Mouse (Mus musculus): ENCODE measurements around the gene Tacr2. TPM values are rescaled to one million over a fixed set of nuclear protein-coding genes. Genes with fewer than 3 reads are reported as not detected.

Gene Tacr2
- polyA plus RNA-seq, 1 experiment from 2014 or later = not detected

- H3K4me3 ChIP-seq = no peak overlapping the region
- no peak overlapping the region for H3K27ac ChIP-seq
- DNase-seq (ENCODE audit: low spot score) = no peak
- no peaks in the 10 kb centered on the region for H3K36me3 ChIP-seq
- H3K27me3 ChIP-seq (ENCODE audit: low read depth, poor library complexity, severe bottlenecking) = no peaks in the 10 kb centered on the region
- WGBS = 93% methylated on average over 9 of the region's 9 CpGs
- H3K4me1 ChIP-seq = peaks cover 7% of the 10 kb centered on the region
- H3K9me3 ChIP-seq (replicated peaks) = no peaks in the 10 kb centered on the region
Measured at GRCm38 (mm10) chr10:62244067-62244466, 8.2 kb upstream of the Tacr2 start.

GRCm38 (mm10) chr10:62247156-62247555 is 5.1 kb upstream of the Tacr2 start:
- Histone ChIP-seq H3K4me1 (peaks cover 3% of the 10 kb centered on the region; the same call in 1 of the 2 replicates), H3K4me3 (no peak overlapping the region), H3K27me3 (ENCODE audit: low read depth, poor library complexity, severe bottlenecking) (peaks cover 5% of the 10 kb centered on the region; the same call in 1 of the 2 replicates), H3K36me3 (no peaks in the 10 kb centered on the region), H3K9me3 (replicated peaks) (no peaks in the 10 kb centered on the region), H3K27ac (no peak overlapping the region)
- no peak for DNase-seq (ENCODE audit: low spot score)
- WGBS = 75% methylated on average over 3 of the region's 3 CpGs

GRCm38 (mm10) chr10:62247815-62248214 is 4.4 kb upstream of the Tacr2 start:
- no peak overlapping the region for H3K4me3 ChIP-seq
- no peak for DNase-seq (ENCODE audit: low spot score)
- no peaks in the 10 kb centered on the region for H3K9me3 ChIP-seq (replicated peaks)
- peaks cover 10% of the 10 kb centered on the region for H3K27me3 ChIP-seq (ENCODE audit: low read depth, poor library complexity, severe bottlenecking)
- H3K4me1 ChIP-seq = peaks cover 3% of the 10 kb centered on the region; the same call in 1 of the 2 replicates
- 49% methylated on average over 8 of the region's 8 CpGs for WGBS
- no peaks in the 10 kb centered on the region for H3K36me3 ChIP-seq
- H3K27ac ChIP-seq = no peak overlapping the region

- H3K4me1 ChIP-seq = 0 out of 2 replicates have a peak, but pooled peaks cover 3% of the 10 kb centered on the region
- H3K9me3 ChIP-seq (replicated peaks) = no peaks in the 10 kb centered on the region
- no peak overlapping the region for H3K27ac ChIP-seq
- 88% methylated on average over 27 of the region's 27 CpGs for WGBS
- no peaks in the 10 kb centered on the region for H3K36me3 ChIP-seq
- H3K4me3 ChIP-seq = no peak overlapping the region
- H3K27me3 ChIP-seq (ENCODE audit: low read depth, poor library complexity, severe bottlenecking) = peaks cover 13% of the 10 kb centered on the region
- DNase-seq (ENCODE audit: low spot score) = no peak
Measured at GRCm38 (mm10) chr10:62252496-62253235, 428 bp downstream of the Tacr2 start.

- WGBS = 90% methylated on average over 5 of the region's 5 CpGs
- Histone ChIP-seq H3K4me1 (peaks cover 14% of the 10 kb centered on the region), H3K36me3 (no peaks in the 10 kb centered on the region), H3K4me3 (no peak overlapping the region), H3K9me3 (replicated peaks) (no peaks in the 10 kb centered on the region), H3K27ac (no peak overlapping the region), H3K27me3 (ENCODE audit: low read depth, poor library complexity, severe bottlenecking) (no peaks in the 10 kb centered on the region)
- DNase-seq (ENCODE audit: low spot score) = no peak
Measured at GRCm38 (mm10) chr10:62258298-62258697, 6.1 kb downstream of the Tacr2 start.

GRCm38 (mm10) chr10:62261115-62261886 is 9.1 kb downstream of the Tacr2 start:
- no peaks in the 10 kb centered on the region for H3K36me3 ChIP-seq
- DNase-seq (ENCODE audit: low spot score) = peak; percentile 91
- H3K27me3 ChIP-seq (ENCODE audit: low read depth, poor library complexity, severe bottlenecking) = no peaks in the 10 kb centered on the region
- 17% methylated on average over 18 of the region's 18 CpGs for WGBS
- H3K4me3 ChIP-seq = no peak overlapping the region
- no peak overlapping the region for H3K27ac ChIP-seq
- H3K4me1 ChIP-seq = peaks cover 14% of the 10 kb centered on the region
- no peaks in the 10 kb centered on the region for H3K9me3 ChIP-seq (replicated peaks)

GRCm38 (mm10) chr10:62264299-62264698 is 12.1 kb downstream of the Tacr2 start:
- H3K27me3 ChIP-seq (ENCODE audit: low read depth, poor library complexity, severe bottlenecking) = no peaks in the 10 kb centered on the region
- peaks cover 3% of the 10 kb centered on the region for H3K36me3 ChIP-seq
- 41% methylated on average over 2 of the region's 2 CpGs for WGBS
- H3K4me1 ChIP-seq = peaks cover 14% of the 10 kb centered on the region
- no peaks in the 10 kb centered on the region for H3K9me3 ChIP-seq (replicated peaks)
- H3K4me3 ChIP-seq = no peak overlapping the region
- DNase-seq (ENCODE audit: low spot score) = no peak
- H3K27ac ChIP-seq = no peak overlapping the region

GRCm38 (mm10) chr10:62269278-62269677 is 17.0 kb downstream of the Tacr2 start:
- no peaks in the 10 kb centered on the region for H3K9me3 ChIP-seq (replicated peaks)
- no peaks in the 10 kb centered on the region for H3K27me3 ChIP-seq (ENCODE audit: low read depth, poor library complexity, severe bottlenecking)
- WGBS = 76% methylated on average over 16 of the region's 16 CpGs
- DNase-seq (ENCODE audit: low spot score) = no peak
- peaks cover 19% of the 10 kb centered on the region for H3K36me3 ChIP-seq
- H3K4me1 ChIP-seq = no peaks in the 10 kb centered on the region
- no peak overlapping the region for H3K4me3 ChIP-seq
- no peak overlapping the region for H3K27ac ChIP-seq

- WGBS = 40% methylated on average over 4 of the region's 4 CpGs
- Histone ChIP-seq H3K27ac (no peak overlapping the region), H3K36me3 (peaks cover 22% of the 10 kb centered on the region), H3K4me3 (no peak overlapping the region), H3K27me3 (ENCODE audit: low read depth, poor library complexity, severe bottlenecking) (no peaks in the 10 kb centered on the region), H3K9me3 (replicated peaks) (no peaks in the 10 kb centered on the region), H3K4me1 (no peaks in the 10 kb centered on the region)
- peak; percentile 90 for DNase-seq (ENCODE audit: low spot score)
Measured at GRCm38 (mm10) chr10:62275235-62275634, 23.0 kb downstream of the Tacr2 start.

- Histone ChIP-seq H3K4me3 (no peak overlapping the region), H3K4me1 (no peaks in the 10 kb centered on the region), H3K27ac (no peak overlapping the region), H3K36me3 (peaks cover 32% of the 10 kb centered on the region), H3K9me3 (replicated peaks) (no peaks in the 10 kb centered on the region), H3K27me3 (ENCODE audit: low read depth, poor library complexity, severe bottlenecking) (no peaks in the 10 kb centered on the region)
- no peak for DNase-seq (ENCODE audit: low spot score)
- WGBS = 93% methylated on average over 18 of the region's 19 CpGs
Measured at GRCm38 (mm10) chr10:62277499-62278293, 25.5 kb downstream of the Tacr2 start.

- H3K4me1 ChIP-seq = no peaks in the 10 kb centered on the region
- no peaks in the 10 kb centered on the region for H3K27me3 ChIP-seq (ENCODE audit: low read depth, poor library complexity, severe bottlenecking)
- H3K27ac ChIP-seq = 0 out of 2 replicates have a peak overlapping the region, but pooled peaks have one; percentile 7
- H3K4me3 ChIP-seq = no peak overlapping the region
- DNase-seq (ENCODE audit: low spot score) = no peak
- H3K9me3 ChIP-seq (replicated peaks) = no peaks in the 10 kb centered on the region
- WGBS = 75% methylated on average over 3 of the region's 3 CpGs
- peaks cover 36% of the 10 kb centered on the region for H3K36me3 ChIP-seq
Measured at GRCm38 (mm10) chr10:62279066-62279465, 26.8 kb downstream of the Tacr2 start.

GRCm38 (mm10) chr10:62279671-62280070 is 27.4 kb downstream of the Tacr2 start:
- Histone ChIP-seq H3K27me3 (ENCODE audit: low read depth, poor library complexity, severe bottlenecking) (no peaks in the 10 kb centered on the region), H3K4me3 (no peak overlapping the region), H3K36me3 (peaks cover 35% of the 10 kb centered on the region), H3K27ac (no peak overlapping the region), H3K9me3 (replicated peaks) (no peaks in the 10 kb centered on the region), H3K4me1 (no peaks in the 10 kb centered on the region)
- DNase-seq (ENCODE audit: low spot score) = no peak
- 95% methylated on average over 4 of the region's 4 CpGs for WGBS

All from limb, embryonic 10.5 days (tissue).